ENCODE assay signal across 22 mouse cellular contexts in the genomic region with DNA sequence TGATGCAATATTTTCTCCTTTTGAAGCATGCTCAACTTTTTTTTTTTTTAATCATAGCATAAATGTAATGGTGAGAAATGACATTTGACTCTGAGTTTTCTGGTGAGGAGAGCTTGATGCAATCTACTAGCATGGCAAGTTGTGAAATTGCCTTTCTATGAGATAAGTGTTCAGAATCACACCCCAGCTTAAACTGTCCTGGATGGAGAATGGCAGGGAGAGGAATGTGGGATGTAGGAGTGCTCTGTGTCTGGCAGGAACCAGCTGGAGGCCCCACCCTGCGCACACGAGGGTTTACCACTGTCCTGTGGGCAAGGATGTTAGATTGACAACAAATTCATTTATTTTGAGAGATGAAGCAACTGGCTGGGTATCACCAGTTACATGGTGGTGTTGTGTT.
DNase-seq lines count a peak whose midpoint lies in the region; ATAC-seq and TF ChIP-seq lines count a peak whose summit lies in the region.
"Had no signal": no experiment of that assay in that cellular context is flagged by ENCODE, and none has a peak within 500 bp of the region (broad histone marks: within the 10 kb centered on the region; RNA-seq: fewer than 3 reads in every experiment).

No protein-coding gene starts in this region.

- no peaks in the 10 kb centered on the region for H3K9me3 ChIP-seq in lung, embryonic 16.5 days (ENCODE audit: control insufficient read depth, low read length)
- H3K9me3 ChIP-seq in intestine, embryonic 16.5 days (ENCODE audit: control insufficient read depth, low read length), result no peaks in the 10 kb centered on the region
- H3K9me3 ChIP-seq: forebrain, embryonic 13.5 days; heart, embryonic 15.5 days; hindbrain, embryonic 15.5 days had no signal

- no peaks in the 10 kb centered on the region for H3K36me3 ChIP-seq in lung, embryonic 16.5 days (ENCODE audit: control insufficient read depth, insufficient read depth, low read length)
- H3K36me3 ChIP-seq in intestine, embryonic 16.5 days (ENCODE audit: control insufficient read depth, insufficient read depth, low read length), result no peaks in the 10 kb centered on the region
- H3K36me3 ChIP-seq: heart, embryonic 15.5 days; hindbrain, embryonic 15.5 days had no signal

- H3K27me3 ChIP-seq in lung, embryonic 16.5 days (ENCODE audit: control insufficient read depth, insufficient read depth, low read depth, low read length), result no peaks in the 10 kb centered on the region
- H3K27me3 ChIP-seq in intestine, embryonic 16.5 days (replicated peaks; ENCODE audit: control insufficient read depth, insufficient read depth, low read length), result no peaks in the 10 kb centered on the region
- H3K27me3 ChIP-seq: forebrain, embryonic 13.5 days; heart, embryonic 15.5 days; hindbrain, embryonic 15.5 days had no signal

- peak; percentile 65; the same call in 1 of the 2 replicates for ATAC-seq in lung, embryonic 16.5 days (ENCODE audit: low read depth)
- ATAC-seq in intestine, embryonic 16.5 days, result peak; percentile 21; the same call in 1 of the 2 replicates
- ATAC-seq: forebrain, embryonic 13.5 days; midbrain, embryonic 16.5 days had no signal

- intact Hi-C loops in gastrocnemius, adult 2 months (cut with DNase I), result no loop called here
- intact Hi-C loops in gastrocnemius, postnatal 36 days (cut with DNase I), result no loop called here

- H3K4me1 ChIP-seq in lung, embryonic 16.5 days (replicated peaks; ENCODE audit: control insufficient read depth, insufficient read depth, low read length), result 0 out of 2 replicates have a peak, but pooled peaks cover 5% of the 10 kb centered on the region
- H3K4me1 ChIP-seq in intestine, embryonic 16.5 days (ENCODE audit: control insufficient read depth, insufficient read depth, low read length), result peaks cover 8% of the 10 kb centered on the region; the same call in 1 of the 2 replicates

- WGBS in lung, embryonic 16.5 days, result 51% methylated on average over 2 of the region's 2 CpGs
- WGBS in intestine, embryonic 16.5 days, result 50% methylated on average over 2 of the region's 2 CpGs

- DNase-seq in gastrocnemius, adult 2 months, result no peak
- DNase-seq in gastrocnemius, postnatal 36 days, result no peak
- DNase-seq in lung, adult 18-20 months, result no peak
- DNase-seq in ES-CJ7 (ENCODE audit: low read depth, low spot score), result peak; percentile 49
- no peak for DNase-seq in right cerebral cortex, postnatal 10 days (ENCODE audit: low spot score in 2 of 2)
- no peak for DNase-seq in cerebellum, postnatal 25 days
- DNase-seq: adrenal gland, adult 8-10 months; cerebellum, adult 18-20 months; cerebellum, postnatal 14 days; embryo, embryonic 11 days; gastrocnemius, postnatal 10 days; heart, adult 11 months; kidney, postnatal 25 days; layer of hippocampus, postnatal 36 days; lung, postnatal 36 days had no signal

- no peak overlapping the region for H3K4me2 ChIP-seq in lung, embryonic 16.5 days (ENCODE audit: low read depth, low read length)
- H3K4me2 ChIP-seq in intestine, embryonic 16.5 days (ENCODE audit: low read depth, low read length), result no peak overlapping the region
- H3K4me2 ChIP-seq: forebrain, embryonic 13.5 days; heart, embryonic 15.5 days; hindbrain, embryonic 15.5 days had no signal

- no peak for TF ChIP-seq CTCF in gastrocnemius, adult 2 months (IDR thresholded peaks at IDR 0.05)

- H3K27ac ChIP-seq in gastrocnemius, adult 2 months, result peak overlapping the region; percentile 32
- no peak overlapping the region for H3K27ac ChIP-seq in lung, embryonic 16.5 days (ENCODE audit: low read length)
- H3K27ac ChIP-seq in intestine, embryonic 16.5 days (ENCODE audit: low read length), result no peak overlapping the region
- H3K27ac ChIP-seq: forebrain, embryonic 13.5 days; heart, embryonic 15.5 days; hindbrain, embryonic 15.5 days; layer of hippocampus, adult 2 months had no signal

- H3K9ac ChIP-seq in lung, embryonic 16.5 days (ENCODE audit: low read length), result no peak overlapping the region
- H3K9ac ChIP-seq in intestine, embryonic 16.5 days (ENCODE audit: low read depth, low read length), result no peak overlapping the region
- H3K9ac ChIP-seq: forebrain, embryonic 13.5 days; heart, embryonic 15.5 days; hindbrain, embryonic 15.5 days had no signal

- H3K4me3 ChIP-seq in gastrocnemius, adult 2 months, result no peak overlapping the region
- no peak overlapping the region for H3K4me3 ChIP-seq in lung, embryonic 16.5 days (ENCODE audit: low read length)
- no peak overlapping the region for H3K4me3 ChIP-seq in intestine, embryonic 16.5 days (ENCODE audit: low read length)
- H3K4me3 ChIP-seq: forebrain, embryonic 13.5 days; heart, embryonic 15.5 days; hindbrain, embryonic 15.5 days; layer of hippocampus, adult 2 months had no signal
